Mouse (Mus musculus) thymus, postnatal 14 days (tissue): Measurements from ENCODE around the gene Hadhb.
A peak's percentile ranks its signal among the peaks of the same experiment; 100 is the strongest.

Experiments used
- DNase-seq: peaks from one replicate; pipeline ENCODE4 v3.0.0; 2021

The Hadhb gene

GRCm38 (mm10) chr5:30154474-30155394 is at the start of gene Hadhb, which contains the start of gene Hadha:
TSS of gene Hadhb (plus strand) at chr5:30155248.
TSS of gene Hadha (minus strand) at chr5:30155162.
- peak; percentile 94 for DNase-seq

- DNase-seq: no peak
Observed at GRCm38 (mm10) chr5:30105668-30106300, 49.3 kb upstream of the Hadhb start, which contains the start of gene 3110082J24Rik. TSS of gene 3110082J24Rik (minus strand) at chr5:30106086.

DNA sequence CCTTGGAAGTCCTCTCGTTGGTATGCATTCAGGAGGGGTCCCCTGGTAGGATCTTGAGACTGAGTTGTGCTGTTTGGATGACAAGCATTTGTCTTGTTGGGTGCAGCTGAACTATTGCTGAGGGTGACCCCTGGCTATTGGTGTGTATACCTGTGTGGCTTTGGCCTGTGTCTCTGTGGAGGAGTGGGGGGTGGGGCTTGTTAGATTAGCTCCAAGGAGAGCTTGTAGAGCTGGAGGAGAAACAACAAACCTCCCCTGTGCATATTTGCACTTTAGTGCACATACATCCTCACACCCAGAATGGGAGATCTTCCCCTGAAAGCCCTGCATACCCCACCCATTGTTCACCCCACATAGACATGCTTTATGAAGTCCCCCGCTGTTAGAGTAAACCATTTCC is 48.3 kb upstream of the Hadhb start:
- no peak for DNase-seq

GRCm38 (mm10) chr5:30107186-30107585 is 47.9 kb upstream of the Hadhb start:
- no peak for DNase-seq

- no peak for DNase-seq
Observed at GRCm38 (mm10) chr5:30107611-30108041, 47.4 kb upstream of the Hadhb start.

GRCm38 (mm10) chr5:30108233-30108632 is 46.8 kb upstream of the Hadhb start:
- DNase-seq: no peak

DNA sequence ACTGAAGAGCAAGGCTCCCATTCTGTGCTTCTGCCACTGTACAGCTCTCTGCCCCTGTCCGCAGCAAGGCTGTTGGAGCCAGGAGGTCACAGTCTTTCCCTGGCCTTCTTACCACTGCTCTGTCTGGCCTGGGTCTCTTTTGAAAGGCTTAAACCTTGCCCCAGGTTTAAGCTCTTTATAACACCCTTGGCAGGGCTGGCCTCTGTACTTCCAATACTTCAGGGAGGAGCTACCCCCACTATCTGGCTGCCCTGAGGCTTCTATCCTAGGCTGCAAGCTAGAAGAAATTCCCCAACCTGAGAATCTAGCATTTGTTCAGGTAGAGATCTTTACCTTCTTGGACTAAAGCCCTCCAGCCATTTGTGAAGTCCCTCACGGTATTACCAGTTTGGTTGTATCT is 45.1 kb upstream of the Hadhb start:
- no peak for DNase-seq

DNA sequence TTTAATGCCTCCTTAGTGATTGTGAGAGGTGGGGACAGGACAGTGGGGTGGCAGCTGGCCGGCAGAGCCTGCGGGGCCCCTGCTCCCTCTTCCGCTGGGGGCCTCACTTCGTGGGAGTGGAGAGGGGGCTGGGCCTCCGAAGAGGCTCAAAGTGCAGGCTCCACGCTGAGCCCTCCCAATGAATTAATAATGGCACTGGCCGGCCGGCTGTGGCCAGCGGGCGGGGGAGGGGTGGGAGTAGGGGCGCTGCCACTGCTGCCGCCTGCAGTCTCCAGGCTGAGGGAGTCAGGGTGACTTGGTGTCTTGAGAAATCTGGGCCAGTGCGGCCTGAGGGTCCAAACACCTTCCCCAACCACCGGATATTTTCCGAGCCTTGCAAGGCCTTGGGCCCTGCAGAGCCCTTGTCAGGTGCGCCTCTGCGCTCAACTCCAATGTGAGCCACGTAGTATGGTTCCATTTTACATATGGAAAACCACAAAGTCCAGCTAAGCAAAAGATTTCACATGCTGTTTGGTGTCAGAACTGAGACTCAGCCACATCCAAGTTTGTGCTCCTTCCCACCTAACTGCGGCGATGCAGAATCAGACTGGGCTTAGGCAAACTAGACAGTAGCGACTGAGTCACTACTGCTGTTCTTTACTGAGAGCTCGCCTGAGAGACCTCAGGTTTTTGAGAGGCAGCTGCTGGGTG is 44.5 kb upstream of the Hadhb start:
- DNase-seq: no peak

DNA sequence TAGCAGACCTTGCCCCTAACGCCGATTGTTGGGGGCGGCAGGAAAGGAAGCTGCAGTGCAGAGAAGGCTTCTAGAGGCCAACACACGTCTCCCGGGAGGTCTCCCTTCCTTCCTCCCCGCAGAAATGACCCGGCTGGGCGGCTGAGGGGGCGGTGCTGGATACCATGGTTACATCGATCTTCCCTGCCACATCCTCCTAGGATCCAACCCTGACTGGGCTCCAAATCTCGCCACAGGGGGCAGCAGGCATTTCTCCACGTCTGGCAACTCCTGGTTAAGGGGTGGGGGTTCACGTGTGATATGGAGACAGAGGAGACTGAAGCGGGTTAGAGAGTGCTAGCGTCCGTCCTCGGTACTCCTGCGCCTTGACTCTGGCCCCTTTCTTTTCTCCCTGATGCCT is 43.9 kb upstream of the Hadhb start:
- DNase-seq: peak; percentile 21

DNA sequence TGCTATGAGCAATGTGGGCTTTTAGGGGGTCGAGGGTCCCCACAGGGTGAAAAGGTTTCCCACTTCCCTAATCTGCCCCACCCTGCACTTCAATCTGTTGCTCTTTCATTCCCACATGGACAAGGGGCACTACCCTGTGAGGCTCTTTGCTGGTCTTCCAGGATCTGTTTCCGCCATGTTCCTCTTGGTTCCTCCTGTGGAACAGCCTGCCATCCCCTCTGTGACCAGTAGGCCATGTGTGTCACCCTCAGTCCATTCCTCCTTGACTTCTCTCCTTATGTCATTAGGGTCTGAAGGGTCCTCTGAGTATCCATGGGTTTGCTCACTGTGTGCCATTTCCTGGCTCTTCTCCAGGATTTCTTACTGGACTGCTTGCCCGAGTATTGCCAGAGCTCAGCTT is 43.3 kb upstream of the Hadhb start:
- no peak for DNase-seq

DNA sequence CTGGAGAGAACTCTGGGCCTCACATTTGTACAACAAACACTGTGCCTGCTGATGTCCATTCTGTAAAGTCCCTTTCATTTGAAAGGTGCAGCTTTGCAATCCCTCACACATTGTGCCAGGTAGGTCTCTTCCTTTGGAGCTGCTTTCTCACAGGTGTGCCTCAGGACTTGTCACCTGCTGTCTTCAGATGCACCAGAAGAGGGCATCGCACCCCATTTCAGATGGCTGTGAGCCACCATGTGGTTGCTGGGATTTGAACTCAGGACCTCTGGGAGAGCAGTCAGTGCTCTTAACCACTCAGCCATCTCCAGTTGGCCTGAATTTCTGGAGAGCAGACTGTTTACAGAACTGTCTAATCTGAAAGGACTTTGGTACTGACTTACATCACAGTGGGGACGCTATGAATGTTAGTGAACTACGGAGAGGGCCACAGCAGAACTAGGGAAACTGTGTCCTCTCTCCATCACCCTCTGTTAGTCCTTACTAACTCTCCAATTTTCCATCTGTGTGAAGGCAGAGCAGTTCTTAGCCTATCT is 42.4 kb upstream of the Hadhb start:
- no peak for DNase-seq

DNA sequence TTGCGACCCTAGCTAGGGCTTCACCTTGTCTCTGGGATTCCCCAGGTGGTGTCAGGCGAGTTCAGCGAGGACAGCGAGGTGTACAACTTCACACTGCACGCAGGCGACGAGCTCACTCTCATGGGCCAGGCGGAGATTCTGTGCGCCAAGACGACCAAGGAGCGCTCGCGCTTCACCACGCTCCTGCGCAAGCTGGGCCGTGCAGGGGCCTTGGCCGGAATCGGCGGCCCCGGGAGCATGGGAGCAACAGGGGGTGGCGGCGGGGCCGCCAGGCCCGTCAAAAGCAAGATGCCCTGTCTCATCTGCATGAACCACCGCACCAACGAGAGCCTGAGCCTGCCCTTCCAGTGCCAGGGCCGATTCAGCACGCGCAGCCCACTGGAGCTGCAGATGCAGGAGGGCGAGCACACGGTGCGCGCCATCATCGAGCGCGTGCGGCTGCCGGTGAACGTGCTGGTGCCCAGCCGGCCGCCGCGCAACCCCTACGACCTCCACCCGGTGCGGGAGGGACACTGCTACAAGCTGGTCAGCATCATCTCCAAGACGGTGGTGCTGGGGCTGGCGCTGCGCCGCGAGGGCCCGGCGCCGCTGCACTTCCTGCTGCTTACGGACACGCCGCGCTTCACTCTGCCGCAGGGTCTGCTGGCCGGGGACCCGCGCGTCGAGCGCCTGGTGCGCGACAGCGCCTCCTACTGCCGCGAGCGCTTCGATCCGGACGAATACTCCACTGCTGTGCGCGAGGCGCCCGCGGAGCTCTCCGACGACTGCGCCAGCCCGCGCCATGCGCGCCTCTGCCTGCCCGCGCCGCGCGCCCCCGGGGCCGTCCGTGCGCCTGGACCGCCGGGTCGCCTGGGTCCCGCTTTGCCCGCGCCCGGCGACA is 40.9 kb upstream of the Hadhb start:
- DNase-seq: peak; percentile 89

DNA sequence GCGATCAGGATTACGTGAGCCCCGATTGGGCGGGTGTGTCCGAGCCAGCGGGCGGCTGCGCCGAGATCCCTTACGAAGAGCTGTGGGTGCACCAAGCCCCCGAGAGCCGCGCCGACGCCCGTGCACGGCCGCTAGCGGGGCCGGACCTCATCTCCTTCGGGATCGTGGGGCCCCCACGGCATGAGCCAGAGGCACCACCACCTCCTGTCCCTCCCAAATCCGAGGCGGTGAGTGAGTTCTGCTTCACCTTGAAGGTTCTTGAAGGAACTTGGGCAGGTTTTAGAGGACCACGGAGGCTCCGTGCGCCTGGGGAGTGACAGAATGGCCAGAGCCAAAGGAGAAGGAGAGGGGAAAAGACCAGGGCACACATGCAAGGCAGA is 40.3 kb upstream of the Hadhb start:
- no peak for DNase-seq

GRCm38 (mm10) chr5:30115718-30116117 is 39.3 kb upstream of the Hadhb start:
- peak; percentile 29 for DNase-seq

DNA sequence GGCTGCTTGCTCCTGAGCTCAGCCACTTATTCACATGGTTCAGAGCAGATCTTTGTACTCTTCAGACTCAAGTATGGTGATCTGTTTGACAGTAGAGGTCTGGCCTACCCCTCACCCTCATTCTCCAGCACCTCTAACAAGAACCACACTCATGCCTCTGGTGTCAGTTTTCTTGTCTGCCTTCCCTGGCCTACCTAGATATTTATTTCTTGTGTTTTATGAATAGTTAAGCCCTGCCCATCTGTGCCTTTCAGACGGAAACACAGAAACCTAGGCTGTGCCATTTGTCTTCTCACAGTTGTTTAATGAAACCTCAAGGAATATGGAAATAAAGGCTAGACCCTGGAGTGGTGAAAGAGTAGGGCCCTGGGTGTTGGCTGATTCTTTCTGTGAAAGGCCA is 37.0 kb upstream of the Hadhb start:
- no peak for DNase-seq

DNA sequence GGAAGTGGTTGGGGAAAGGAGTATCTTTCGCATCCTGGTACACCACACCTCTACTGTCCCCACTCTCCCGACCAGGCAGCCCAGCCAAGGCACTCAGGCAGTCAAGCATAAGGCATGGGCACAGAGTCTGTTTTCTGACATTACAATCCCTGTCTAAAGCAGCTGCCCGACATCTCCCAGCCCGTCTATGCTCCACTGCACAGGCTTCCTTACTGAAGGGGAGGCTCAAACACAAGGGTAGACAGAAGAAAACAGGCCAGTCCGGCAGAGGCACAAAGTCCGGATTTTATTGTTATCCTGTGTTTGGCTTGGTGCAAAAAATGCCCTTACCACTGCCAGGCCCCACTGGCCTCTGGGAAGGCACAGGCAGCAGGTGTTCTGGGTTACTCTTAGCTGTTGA is 35.9 kb upstream of the Hadhb start:
- DNase-seq: no peak

- no peak for DNase-seq
Observed at GRCm38 (mm10) chr5:30120106-30120505, 34.9 kb upstream of the Hadhb start.

DNA sequence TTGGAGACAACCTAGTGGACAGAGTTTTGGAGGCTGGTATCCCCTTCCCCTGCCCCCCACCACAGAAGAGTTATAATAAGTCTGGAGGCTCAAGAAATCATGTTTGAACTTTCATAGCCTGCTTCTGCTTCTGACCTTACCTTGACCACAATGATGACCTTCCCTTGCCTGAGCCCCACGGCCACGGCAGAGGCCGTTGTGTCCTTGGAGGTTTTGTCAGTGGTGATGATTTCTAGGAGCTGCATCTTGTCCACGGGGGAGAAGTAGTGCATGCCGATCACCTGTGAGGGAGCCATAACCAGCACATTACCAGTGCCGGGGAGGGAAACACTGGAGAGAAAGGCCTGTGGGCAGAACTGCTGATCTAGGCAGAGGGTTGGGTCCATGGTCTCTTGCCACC is 32.6 kb upstream of the Hadhb start:
- DNase-seq: no peak

DNA sequence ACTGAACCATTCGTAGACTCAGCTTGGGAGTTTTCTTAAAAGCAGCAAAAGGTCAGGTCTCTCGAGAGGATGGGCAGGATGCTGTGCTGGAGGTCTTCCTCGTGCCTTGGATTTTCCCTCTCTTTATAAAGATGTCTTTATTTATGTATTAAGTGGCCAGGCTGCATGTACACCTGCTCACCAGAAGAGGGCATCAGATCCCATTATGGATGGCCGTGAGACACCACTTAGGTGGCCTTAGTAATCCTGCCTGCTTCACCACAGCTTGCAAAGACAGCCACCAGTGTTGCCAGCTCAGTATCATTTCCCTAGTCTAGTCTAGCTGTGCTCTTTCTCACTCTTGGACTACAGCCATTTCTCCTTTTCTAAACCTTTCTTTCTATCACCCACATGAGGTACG is 29.5 kb upstream of the Hadhb start:
- DNase-seq: peak; percentile 31

DNA sequence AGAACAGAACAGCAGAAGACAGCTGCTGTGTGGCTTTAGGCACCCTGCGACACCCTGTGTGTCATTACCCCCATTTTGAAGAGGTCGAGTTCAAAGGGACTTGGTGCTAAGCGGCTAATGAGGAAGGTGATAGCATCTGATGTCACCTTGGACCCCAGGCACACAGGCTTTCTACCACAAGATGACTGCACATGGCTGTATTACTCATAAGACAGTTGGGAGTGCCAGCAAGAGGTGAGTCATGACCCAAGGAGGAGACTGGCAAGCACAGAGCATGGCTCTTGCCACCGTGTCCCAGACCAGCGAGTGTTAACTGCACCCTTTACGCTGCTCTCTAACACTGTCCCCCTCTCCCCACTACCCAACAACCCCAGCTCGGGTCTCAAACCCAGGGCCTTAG is 28.3 kb upstream of the Hadhb start:
- DNase-seq: no peak

- DNase-seq: no peak
Observed at GRCm38 (mm10) chr5:30127921-30128597, 27.0 kb upstream of the Hadhb start.

DNA sequence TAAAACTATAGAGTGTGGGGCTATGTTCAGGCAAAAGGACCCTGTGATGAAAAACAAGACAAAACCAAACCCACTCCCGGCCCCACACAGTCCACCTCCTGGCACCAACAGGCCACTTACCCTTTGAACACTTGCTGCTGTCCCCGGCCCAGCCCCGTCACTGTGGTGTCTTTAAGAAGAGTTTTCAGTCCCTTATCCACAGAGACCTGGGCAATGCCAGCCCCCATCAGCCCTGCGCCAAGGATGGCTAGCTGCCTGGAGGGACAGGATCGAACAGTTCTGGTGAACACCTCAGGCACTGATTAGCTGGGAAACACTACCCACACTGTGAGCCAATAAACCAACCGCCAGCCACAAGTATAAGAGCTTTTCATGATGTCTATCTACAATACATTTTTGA is 26.4 kb upstream of the Hadhb start:
- no peak for DNase-seq
